Mouse (Mus musculus): ENCODE measurements around the gene Foxn2.

The Foxn2 gene

GRCm38 (mm10) chr17:88493551-88493950 lies 53.0 kb downstream of the Foxn2 start:
- DNase-seq (ENCODE audit: low spot score): no peak

GRCm38 (mm10) chr17:88494121-88494771 lies 53.7 kb downstream of the Foxn2 start:
- DNase-seq (ENCODE audit: low spot score): peak; percentile 14

GRCm38 (mm10) chr17:88494772-88495132 lies 54.2 kb downstream of the Foxn2 start:
- no peak for DNase-seq (ENCODE audit: low spot score)

- DNase-seq (ENCODE audit: low spot score): no peak
Measured at GRCm38 (mm10) chr17:88498090-88498682, 57.7 kb downstream of the Foxn2 start.

- DNase-seq (ENCODE audit: low spot score): no peak
Measured at GRCm38 (mm10) chr17:88504056-88504455, 63.5 kb downstream of the Foxn2 start.

GRCm38 (mm10) chr17:88505275-88505723 lies 64.8 kb downstream of the Foxn2 start:
- no peak for DNase-seq (ENCODE audit: low spot score)

GRCm38 (mm10) chr17:88505941-88506340 lies 65.4 kb downstream of the Foxn2 start:
- DNase-seq (ENCODE audit: low spot score): no peak

GRCm38 (mm10) chr17:88507376-88507775 lies 66.9 kb downstream of the Foxn2 start:
- no peak for DNase-seq (ENCODE audit: low spot score)

- DNase-seq (ENCODE audit: low spot score): peak; percentile 67
Measured at GRCm38 (mm10) chr17:88508846-88509508, 68.5 kb downstream of the Foxn2 start.

GRCm38 (mm10) chr17:88509999-88510398 lies 69.5 kb downstream of the Foxn2 start:
- DNase-seq (ENCODE audit: low spot score): no peak

- DNase-seq (ENCODE audit: low spot score): peak; percentile 79
Measured at GRCm38 (mm10) chr17:88511095-88511551, 70.6 kb downstream of the Foxn2 start.

GRCm38 (mm10) chr17:88516477-88516876 lies 76.0 kb downstream of the Foxn2 start:
- DNase-seq (ENCODE audit: low spot score): no peak

- DNase-seq (ENCODE audit: low spot score): no peak
Measured at GRCm38 (mm10) chr17:88527781-88528180, 87.3 kb downstream of the Foxn2 start.

GRCm38 (mm10) chr17:88529519-88530235 lies 89.2 kb downstream of the Foxn2 start, which contains the start of gene Ppp1r21:
Ppp1r21 (plus strand) TSS chr17:88530118.
- DNase-seq (ENCODE audit: low spot score): peak; percentile 99

- DNase-seq (ENCODE audit: low spot score): no peak
Measured at GRCm38 (mm10) chr17:88530236-88530619, 89.7 kb downstream of the Foxn2 start.

GRCm38 (mm10) chr17:88530667-88531066 lies 90.2 kb downstream of the Foxn2 start:
- no peak for DNase-seq (ENCODE audit: low spot score)

- no peak for DNase-seq (ENCODE audit: low spot score)
Measured at GRCm38 (mm10) chr17:88531176-88531575, 90.7 kb downstream of the Foxn2 start.

- no peak for DNase-seq (ENCODE audit: low spot score)
Measured at GRCm38 (mm10) chr17:88537842-88538430, 97.4 kb downstream of the Foxn2 start.

Data from ovary, postnatal 36 days (tissue).